Mouse (Mus musculus) liver, embryonic 16.5 days (tissue): ENCODE measurements around the gene Dhdds. TPM values are rescaled to one million over a fixed set of nuclear protein-coding genes. Genes with fewer than 3 reads are reported as not detected.
A peak's percentile ranks its signal among the peaks of the same experiment; 100 is the strongest.

Experiments
- ATAC-seq: fragments of 200-750 bp; cut with Nextera tagmentation; 2 replicates; pipeline ENCODE4 v1.8.0; 2017; ENCODE audit warnings: low read depth, mild to moderate bottlenecking, moderate number of reproducible peaks, moderate library complexity
- H3K27ac ChIP-seq: fragments of 300-500 bp; sonication (generic); 2 replicates; pipeline ENCODE4 v1.5.1; 2014; ENCODE audit warnings: mild to moderate bottlenecking, low read length
- H3K27me3 ChIP-seq: fragments of 300-500 bp; sonication (generic); 2 replicates; pipeline ENCODE4 v1.6.1; 2014; ENCODE audit warnings: low read depth, low read length, mixed read lengths; ENCODE audit not compliant: control insufficient read depth, insufficient read depth
- H3K36me3 ChIP-seq: fragments of 300-500 bp; sonication (generic); 2 replicates; pipeline ENCODE4 v1.6.1; 2014; ENCODE audit warnings: mild to moderate bottlenecking; ENCODE audit not compliant: control insufficient read depth, insufficient read depth
- H3K4me1 ChIP-seq: fragments of 300-500 bp; sonication (generic); 2 replicates; pipeline ENCODE4 v1.6.1; 2014; ENCODE audit warnings: low read depth, low read length, mixed read lengths; ENCODE audit not compliant: control insufficient read depth
- H3K4me2 ChIP-seq: fragments of 300-500 bp; sonication (generic); 2 replicates; pipeline ENCODE4 v1.6.1; 2014; ENCODE audit warnings: low read depth, low read length, mixed read lengths
- H3K4me3 ChIP-seq: fragments of 300-500 bp; sonication (generic); 2 replicates; pipeline ENCODE4 v1.5.1; 2014; ENCODE audit warnings: low read depth, mild to moderate bottlenecking, low read length
- H3K9ac ChIP-seq: fragments of 300-500 bp; sonication (generic); 2 replicates; pipeline ENCODE4 v1.6.1; 2014; ENCODE audit warnings: low read depth, low read length
- H3K9me3 ChIP-seq: fragments of 300-500 bp; sonication (generic); replicated peaks from 2 replicates; pipeline ENCODE4 v1.6.1; 2016; ENCODE audit warnings: low read length; ENCODE audit not compliant: control insufficient read depth
- WGBS: fragments of 180-500 bp; shearing (Covaris S2); extraction: QIAGEN DNeasy Blood & Tissue Kit; methylation state at CpG from one replicate; pipeline ENCODE4 v1.1.7; 2014; ENCODE audit not compliant: insufficient replicate concordance; 5-methylcytosine and 5-hydroxymethylcytosine counted together
- polyA plus RNA-seq: library from polyadenylated mRNA; unstranded; fragments of >200 nt; fragmentation: Nextera tagmentation; extraction: Ambion mirVana; gene quantifications from 2 replicates; pipeline ENCODE4 v1.2.1, GENCODE M21; 2015

The Dhdds gene
- polyA plus RNA-seq: 17.4 and 20.2 TPM in 2 replicates

GRCm38 (mm10) chr4:134000466-134001438, at the start of gene Dhdds:
Gene Dhdds, minus strand, starts transcription at chr4:134000918.
- Histone ChIP-seq H3K27ac (peak within 1 kb of the TSS; percentile 48; the same call in 1 of the 2 replicates), H3K4me3 (peak within 1 kb of the TSS; percentile 86), H3K9me3 (no peaks in the 10 kb centered on the region), H3K27me3 (no peaks in the 10 kb centered on the region), H3K9ac (peak within 1 kb of the TSS; percentile 78), H3K36me3 (0 out of 2 replicates have a peak, but pooled peaks cover 3% of the 10 kb centered on the region), H3K4me2 (peak within 1 kb of the TSS; percentile 94), H3K4me1 (peaks cover 12% of the 10 kb centered on the region)
- 1% methylated on average over 49 of the region's 49 CpGs for WGBS
- peak; percentile 97 for ATAC-seq

DNA sequence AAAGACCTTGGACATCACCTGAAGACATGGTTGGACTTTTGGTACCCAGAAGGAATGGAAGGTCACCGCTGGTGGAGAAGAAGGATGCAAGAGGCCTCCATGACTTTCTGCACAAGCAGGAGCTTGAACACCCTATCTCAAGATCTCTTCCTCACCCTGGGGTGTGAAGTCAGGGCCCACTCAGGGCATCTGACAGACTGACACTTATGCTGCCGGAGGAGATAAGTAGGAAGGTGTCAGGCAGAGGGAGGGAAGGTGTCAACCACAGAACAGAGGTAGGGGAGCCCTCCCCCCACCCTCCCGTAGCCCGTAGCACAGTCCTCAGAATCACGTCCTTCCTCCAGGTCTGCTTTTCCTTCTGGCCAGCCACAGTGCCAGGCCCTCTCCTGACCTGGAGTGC, 46.9 kb upstream of the Dhdds start:
- ATAC-seq: no peak
- no peaks in the 10 kb centered on the region for H3K27me3 ChIP-seq
- H3K4me1 ChIP-seq: no peaks in the 10 kb centered on the region
- no peaks in the 10 kb centered on the region for H3K36me3 ChIP-seq
- no peak overlapping the region for H3K9ac ChIP-seq
- no peaks in the 10 kb centered on the region for H3K9me3 ChIP-seq
- 34% methylated on average over 5 of the region's 5 CpGs for WGBS
- H3K4me2 ChIP-seq: no peak overlapping the region
- H3K4me3 ChIP-seq: no peak overlapping the region
- H3K27ac ChIP-seq: no peak overlapping the region

DNA sequence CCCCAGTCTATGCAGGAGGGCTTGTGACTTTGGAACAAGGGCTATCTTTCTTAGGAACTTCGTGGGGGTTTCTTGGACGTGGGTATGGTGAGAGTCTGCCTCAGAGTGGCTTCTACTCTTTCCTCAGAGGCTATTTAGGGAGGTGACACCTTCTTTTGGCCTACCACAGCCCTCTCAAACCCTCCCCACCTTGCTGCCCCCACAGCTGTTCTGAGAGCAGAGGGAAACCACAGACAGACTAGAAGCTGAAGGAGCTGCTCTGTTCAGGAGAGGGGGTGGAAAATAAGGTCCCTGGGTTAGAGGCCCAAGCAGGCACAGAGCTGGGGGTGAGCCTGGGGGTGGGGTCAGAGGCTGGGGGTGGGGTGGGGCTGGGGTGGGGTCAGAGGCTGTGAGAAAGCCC, 42.3 kb upstream of the Dhdds start:
- ATAC-seq: no peak
- Histone ChIP-seq H3K9me3 (no peaks in the 10 kb centered on the region), H3K36me3 (no peaks in the 10 kb centered on the region), H3K4me1 (no peaks in the 10 kb centered on the region; the same call in 1 of the 2 replicates), H3K27me3 (no peaks in the 10 kb centered on the region), H3K9ac (no peak overlapping the region), H3K27ac (no peak overlapping the region), H3K4me3 (no peak overlapping the region), H3K4me2 (no peak overlapping the region)
- 22% methylated on average over 2 of the region's 2 CpGs for WGBS

GRCm38 (mm10) chr4:134041317-134042123, 40.8 kb upstream of the Dhdds start:
- Histone ChIP-seq H3K4me3 (no peak overlapping the region), H3K9me3 (no peaks in the 10 kb centered on the region), H3K4me1 (no peaks in the 10 kb centered on the region; the same call in 1 of the 2 replicates), H3K27ac (no peak overlapping the region), H3K9ac (no peak overlapping the region), H3K27me3 (no peaks in the 10 kb centered on the region), H3K36me3 (no peaks in the 10 kb centered on the region), H3K4me2 (no peak overlapping the region)
- 17% methylated on average over 9 of the region's 9 CpGs for WGBS
- no peak for ATAC-seq

DNA sequence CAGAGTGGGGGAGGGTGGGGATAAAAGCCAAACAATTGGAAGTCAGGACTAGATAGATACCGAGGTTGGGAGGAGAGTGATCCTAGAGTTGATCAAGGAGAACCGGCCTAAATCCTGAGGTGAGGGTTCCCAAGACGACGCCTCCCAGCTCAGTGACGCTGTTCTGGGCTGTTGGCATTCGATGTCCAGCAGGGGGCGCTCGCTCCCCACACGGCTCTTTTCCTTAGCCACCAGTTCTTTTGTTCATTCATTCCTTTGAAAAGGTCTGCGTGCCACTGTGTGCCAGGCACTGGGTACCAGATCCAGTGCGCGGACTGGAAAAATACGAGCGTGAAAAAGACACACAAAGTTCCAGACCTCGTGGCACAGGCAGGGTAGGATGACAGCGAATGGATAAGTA, 35.2 kb upstream of the Dhdds start:
- H3K9me3 ChIP-seq: no peaks in the 10 kb centered on the region
- H3K4me2 ChIP-seq: no peak overlapping the region
- 5% methylated on average over 16 of the region's 16 CpGs for WGBS
- H3K36me3 ChIP-seq: no peaks in the 10 kb centered on the region
- no peaks in the 10 kb centered on the region for H3K27me3 ChIP-seq
- H3K9ac ChIP-seq: no peak overlapping the region
- no peak for ATAC-seq
- H3K4me1 ChIP-seq: no peaks in the 10 kb centered on the region; the same call in 1 of the 2 replicates
- no peak overlapping the region for H3K27ac ChIP-seq
- H3K4me3 ChIP-seq: no peak overlapping the region

DNA sequence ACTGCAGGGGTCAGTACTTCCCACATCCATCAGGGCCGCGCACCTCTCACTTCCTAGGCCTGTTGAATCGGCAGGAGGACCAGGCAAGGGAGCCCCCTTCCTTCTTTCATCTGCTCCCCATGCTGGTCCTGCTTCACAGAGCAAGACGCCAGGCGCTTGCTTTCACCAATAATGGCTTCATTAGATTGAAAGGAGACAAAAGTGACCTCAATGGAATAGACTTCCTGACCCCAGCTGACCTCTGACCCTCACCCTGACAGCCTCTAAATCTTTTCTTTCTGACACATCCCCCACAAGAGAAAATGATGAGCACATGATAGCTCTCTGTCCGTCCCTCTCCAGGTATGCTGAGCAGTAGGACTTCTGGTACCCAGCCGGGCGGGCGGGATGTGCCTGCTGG, 25.1 kb upstream of the Dhdds start:
- H3K27me3 ChIP-seq: no peaks in the 10 kb centered on the region
- H3K9ac ChIP-seq: no peak overlapping the region
- WGBS: 64% methylated on average over 9 of the region's 9 CpGs
- no peak overlapping the region for H3K4me3 ChIP-seq
- no peaks in the 10 kb centered on the region for H3K9me3 ChIP-seq
- no peak overlapping the region for H3K27ac ChIP-seq
- no peaks in the 10 kb centered on the region for H3K36me3 ChIP-seq
- H3K4me1 ChIP-seq: no peaks in the 10 kb centered on the region
- H3K4me2 ChIP-seq: no peak overlapping the region
- no peak for ATAC-seq

GRCm38 (mm10) chr4:134020621-134021020, 19.9 kb upstream of the Dhdds start:
- H3K9ac ChIP-seq: no peak overlapping the region
- H3K9me3 ChIP-seq: no peaks in the 10 kb centered on the region
- H3K36me3 ChIP-seq: no peaks in the 10 kb centered on the region
- no peak overlapping the region for H3K27ac ChIP-seq
- no peak overlapping the region for H3K4me2 ChIP-seq
- WGBS: 4% methylated on average over 11 of the region's 11 CpGs
- H3K4me3 ChIP-seq: no peak overlapping the region
- H3K27me3 ChIP-seq: peaks cover 43% of the 10 kb centered on the region
- peaks cover 7% of the 10 kb centered on the region for H3K4me1 ChIP-seq
- ATAC-seq: no peak

DNA sequence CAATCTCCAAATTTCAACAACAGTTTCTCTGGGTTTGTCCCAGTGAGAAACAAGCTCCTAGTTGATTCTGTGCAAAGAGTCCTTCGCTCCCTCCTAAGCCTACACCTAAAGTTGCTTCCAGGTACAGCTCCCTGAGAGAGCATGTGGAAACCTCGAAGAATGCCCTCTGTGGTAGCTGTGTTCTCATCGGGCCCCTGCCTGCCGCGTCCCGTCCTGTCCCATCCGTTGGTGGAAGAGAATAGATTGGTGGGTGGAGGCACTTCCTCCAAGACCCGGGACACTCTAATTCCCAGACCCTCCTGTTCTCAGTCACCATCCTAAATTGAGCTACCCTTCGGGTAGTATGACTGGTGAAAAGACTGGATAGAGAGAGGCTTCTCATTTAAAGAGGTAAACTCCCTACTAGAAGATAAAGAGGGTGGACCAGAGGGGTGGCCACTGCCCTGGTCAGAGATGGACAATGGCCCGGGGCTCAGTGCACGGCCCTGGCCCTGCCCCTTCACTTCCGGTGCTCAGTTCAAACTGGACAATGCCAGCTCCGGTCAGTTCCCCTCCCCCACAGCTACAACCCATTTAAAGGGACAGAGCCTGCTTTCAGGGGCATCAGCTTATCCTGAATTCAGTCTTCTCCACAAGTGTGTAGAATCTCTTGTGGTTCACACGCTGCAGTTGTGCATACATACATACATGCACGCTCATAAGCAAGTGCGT, 19.1 kb upstream of the Dhdds start:
- Histone ChIP-seq H3K9ac (no peak overlapping the region), H3K9me3 (no peaks in the 10 kb centered on the region), H3K36me3 (no peaks in the 10 kb centered on the region), H3K4me1 (peaks cover 7% of the 10 kb centered on the region), H3K4me2 (no peak overlapping the region), H3K27me3 (peaks cover 46% of the 10 kb centered on the region), H3K4me3 (no peak overlapping the region), H3K27ac (no peak overlapping the region)
- 5% methylated on average over 16 of the region's 16 CpGs for WGBS
- ATAC-seq: no peak
